Mouse (Mus musculus) liver, embryonic 16.5 days (tissue): ENCODE results near the gene Slc38a1. TPM values are rescaled to one million over a fixed set of nuclear protein-coding genes. Genes with fewer than 3 reads are reported as not detected.
"Not testable (repeated sequence)": the region's sequence is repeated elsewhere in the genome, so short reads cannot be mapped to it uniquely, and the experiment has no call there.

Source experiments
- ATAC-seq: fragments of 200-750 bp; cut with Nextera tagmentation; 2 replicates; pipeline ENCODE4 v1.8.0; 2017; ENCODE audit warnings: low read depth, mild to moderate bottlenecking, moderate number of reproducible peaks, moderate library complexity
- H3K27ac ChIP-seq: fragments of 300-500 bp; sonication (generic); 2 replicates; pipeline ENCODE4 v1.5.1; 2014; ENCODE audit warnings: mild to moderate bottlenecking, low read length
- H3K27me3 ChIP-seq: fragments of 300-500 bp; sonication (generic); 2 replicates; pipeline ENCODE4 v1.6.1; 2014; ENCODE audit warnings: low read depth, low read length, mixed read lengths; ENCODE audit not compliant: control insufficient read depth, insufficient read depth
- H3K36me3 ChIP-seq: fragments of 300-500 bp; sonication (generic); 2 replicates; pipeline ENCODE4 v1.6.1; 2014; ENCODE audit warnings: mild to moderate bottlenecking; ENCODE audit not compliant: control insufficient read depth, insufficient read depth
- H3K4me1 ChIP-seq: fragments of 300-500 bp; sonication (generic); 2 replicates; pipeline ENCODE4 v1.6.1; 2014; ENCODE audit warnings: low read depth, low read length, mixed read lengths; ENCODE audit not compliant: control insufficient read depth
- H3K4me2 ChIP-seq: fragments of 300-500 bp; sonication (generic); 2 replicates; pipeline ENCODE4 v1.6.1; 2014; ENCODE audit warnings: low read depth, low read length, mixed read lengths
- H3K4me3 ChIP-seq: fragments of 300-500 bp; sonication (generic); 2 replicates; pipeline ENCODE4 v1.5.1; 2014; ENCODE audit warnings: low read depth, mild to moderate bottlenecking, low read length
- H3K9ac ChIP-seq: fragments of 300-500 bp; sonication (generic); 2 replicates; pipeline ENCODE4 v1.6.1; 2014; ENCODE audit warnings: low read depth, low read length
- H3K9me3 ChIP-seq: fragments of 300-500 bp; sonication (generic); replicated peaks from 2 replicates; pipeline ENCODE4 v1.6.1; 2016; ENCODE audit warnings: low read length; ENCODE audit not compliant: control insufficient read depth
- WGBS: fragments of 180-500 bp; shearing (Covaris S2); extraction: QIAGEN DNeasy Blood & Tissue Kit; methylation state at CpG from one replicate; pipeline ENCODE4 v1.1.7; 2014; ENCODE audit not compliant: insufficient replicate concordance; 5-methylcytosine and 5-hydroxymethylcytosine counted together
- polyA plus RNA-seq: library from polyadenylated mRNA; unstranded; fragments of >200 nt; fragmentation: Nextera tagmentation; extraction: Ambion mirVana; gene quantifications from 2 replicates; pipeline ENCODE4 v1.2.1, GENCODE M21; 2015

Gene Slc38a1
- polyA plus RNA-seq, 1 experiment from 2014 or later: 12.3 TPM

DNA sequence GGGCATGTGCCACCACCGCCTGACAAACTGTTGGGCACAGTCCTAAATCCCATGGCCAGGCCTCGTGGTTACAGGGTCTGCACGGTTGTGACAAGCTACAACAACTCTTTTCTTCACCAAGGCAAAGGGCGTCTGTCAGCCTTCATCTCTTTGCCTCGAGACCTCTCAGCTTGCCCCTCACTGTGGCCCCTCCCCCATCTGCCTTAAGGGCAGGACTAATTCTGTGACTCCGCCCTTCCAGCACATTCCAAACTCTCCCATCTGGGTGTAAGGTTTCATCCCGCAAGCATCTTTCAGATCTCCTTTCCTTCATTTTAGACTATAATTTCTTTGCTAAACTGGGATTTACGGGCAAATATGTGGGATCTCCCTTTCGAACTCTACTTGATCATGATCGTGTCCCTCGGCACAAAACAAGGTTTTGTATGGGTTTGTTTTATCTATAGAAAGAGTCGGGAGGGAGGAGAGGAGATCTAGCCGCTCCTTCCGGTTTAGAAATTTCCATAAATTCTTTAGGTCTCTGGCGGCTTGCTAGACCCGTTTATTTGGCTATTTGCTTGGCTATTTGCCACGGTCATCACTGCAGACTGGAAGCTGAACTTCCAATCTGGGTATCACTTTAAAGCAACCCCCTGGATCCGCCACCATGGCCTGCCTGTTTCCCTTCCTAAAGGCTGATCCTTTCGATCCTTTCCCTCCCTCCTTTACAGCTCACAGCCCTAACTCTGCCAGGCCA is 7.9 kb downstream of the Slc38a1 start:
- Histone ChIP-seq H3K4me3 (no peak overlapping the region), H3K4me2 (no peak overlapping the region), H3K27me3 (no peaks in the 10 kb centered on the region), H3K36me3 (no peaks in the 10 kb centered on the region; the same call in 1 of the 2 replicates), H3K9me3 (0 out of 2 replicates have a peak, but pooled peaks cover 2% of the 10 kb centered on the region), H3K9ac (no peak overlapping the region), H3K27ac (no peak overlapping the region), H3K4me1 (peaks cover 6% of the 10 kb centered on the region)
- 76% methylated on average over 19 of the region's 19 CpGs for WGBS
- no peak for ATAC-seq

DNA sequence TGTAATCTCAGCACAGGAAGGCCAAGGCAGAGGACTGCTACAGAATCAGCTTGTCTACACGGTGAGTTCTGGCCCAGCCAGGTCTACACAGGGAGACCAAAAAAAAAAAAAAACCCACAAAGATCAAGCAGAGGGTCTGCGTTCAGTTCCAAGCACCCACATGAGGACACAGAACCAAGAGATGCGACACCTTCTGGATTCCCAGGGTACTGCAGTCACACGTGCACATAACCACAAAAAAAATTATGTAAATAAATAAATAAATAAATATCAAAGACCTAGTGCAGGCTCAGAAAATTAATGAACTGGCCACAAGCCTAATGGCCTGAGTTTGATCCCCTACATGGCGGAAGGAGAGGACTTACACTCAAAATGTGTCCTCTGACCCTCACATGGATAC is 10.5 kb downstream of the Slc38a1 start:
- WGBS: 84% methylated on average over 5 of the region's 5 CpGs
- H3K36me3 ChIP-seq: no peaks in the 10 kb centered on the region; the same call in 1 of the 2 replicates
- 0 out of 2 replicates have a peak, but pooled peaks cover 2% of the 10 kb centered on the region for H3K9me3 ChIP-seq
- ATAC-seq: no peak
- H3K9ac ChIP-seq: no peak overlapping the region
- H3K4me2 ChIP-seq: no peak overlapping the region
- no peak overlapping the region for H3K4me3 ChIP-seq
- H3K27me3 ChIP-seq: no peaks in the 10 kb centered on the region
- no peak overlapping the region for H3K27ac ChIP-seq
- H3K4me1 ChIP-seq: no peaks in the 10 kb centered on the region

DNA sequence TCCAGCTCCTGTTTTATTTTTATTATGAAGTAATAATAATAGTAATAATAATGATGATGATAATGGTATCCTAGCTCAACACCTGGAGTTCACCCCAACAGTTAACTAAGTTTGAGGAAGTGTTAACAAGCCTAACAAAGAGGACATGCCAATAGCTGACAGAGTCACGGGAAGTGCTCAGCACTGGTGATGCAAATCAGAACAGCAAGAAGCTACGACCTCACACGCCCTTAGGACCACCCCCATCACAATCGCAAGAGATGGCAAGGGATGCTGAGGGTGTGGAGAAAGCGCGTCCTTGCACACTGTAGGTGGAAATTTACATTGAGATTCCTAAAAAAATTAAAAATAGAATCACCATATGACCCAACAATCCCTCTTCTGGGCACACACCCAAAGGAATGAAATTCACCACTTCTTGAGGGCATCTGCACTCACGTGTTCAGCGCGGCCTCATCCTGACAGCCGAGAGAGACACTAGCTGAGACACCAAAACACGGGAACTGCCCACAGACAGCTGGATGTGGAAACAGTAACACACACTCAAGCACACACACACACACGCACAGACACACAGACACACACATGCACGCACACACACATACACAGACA is 11.5 kb downstream of the Slc38a1 start:
- 74% methylated on average over 13 of the region's 13 CpGs for WGBS
- ATAC-seq: no peak
- H3K27ac ChIP-seq: no peak overlapping the region

DNA sequence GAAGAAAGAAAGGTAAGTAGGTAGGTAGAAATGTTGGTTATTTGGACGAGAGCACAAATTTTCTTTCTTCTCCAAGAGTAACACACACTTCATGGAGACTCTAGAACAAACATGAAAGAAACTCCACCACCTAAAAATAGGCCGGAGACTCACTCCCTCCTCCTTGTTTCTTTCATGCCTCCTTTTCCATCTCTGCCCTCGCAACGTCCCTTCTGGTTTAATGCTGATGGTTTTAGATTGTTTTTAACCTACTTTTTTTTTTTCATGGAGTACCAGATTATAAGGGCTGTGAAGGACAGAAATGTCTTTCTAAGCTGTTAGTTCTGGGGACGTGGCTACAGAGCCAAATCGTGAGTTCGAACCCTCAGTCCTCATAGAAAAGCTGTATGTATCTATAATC is 14.5 kb downstream of the Slc38a1 start:
- no peak overlapping the region for H3K9ac ChIP-seq
- H3K27ac ChIP-seq: no peak overlapping the region
- H3K4me3 ChIP-seq: no peak overlapping the region
- H3K4me2 ChIP-seq: no peak overlapping the region
- no peaks in the 10 kb centered on the region for H3K4me1 ChIP-seq
- no peak for ATAC-seq
- H3K9me3 ChIP-seq: 0 out of 2 replicates have a peak, but pooled peaks cover 2% of the 10 kb centered on the region
- no peaks in the 10 kb centered on the region for H3K27me3 ChIP-seq
- 80% methylated on average over 7 of the region's 7 CpGs for WGBS
- peaks cover 8% of the 10 kb centered on the region; the same call in 1 of the 2 replicates for H3K36me3 ChIP-seq

More for the DNA sequence above, 11.5 kb downstream of the Slc38a1 start:
- Histone ChIP-seq H3K9ac (no peak overlapping the region), H3K36me3 (no peaks in the 10 kb centered on the region; the same call in 1 of the 2 replicates), H3K4me1 (no peaks in the 10 kb centered on the region), H3K4me3 (no peak overlapping the region), H3K27me3 (no peaks in the 10 kb centered on the region), H3K4me2 (no peak overlapping the region), H3K9me3 (0 out of 2 replicates have a peak, but pooled peaks cover 2% of the 10 kb centered on the region)

DNA sequence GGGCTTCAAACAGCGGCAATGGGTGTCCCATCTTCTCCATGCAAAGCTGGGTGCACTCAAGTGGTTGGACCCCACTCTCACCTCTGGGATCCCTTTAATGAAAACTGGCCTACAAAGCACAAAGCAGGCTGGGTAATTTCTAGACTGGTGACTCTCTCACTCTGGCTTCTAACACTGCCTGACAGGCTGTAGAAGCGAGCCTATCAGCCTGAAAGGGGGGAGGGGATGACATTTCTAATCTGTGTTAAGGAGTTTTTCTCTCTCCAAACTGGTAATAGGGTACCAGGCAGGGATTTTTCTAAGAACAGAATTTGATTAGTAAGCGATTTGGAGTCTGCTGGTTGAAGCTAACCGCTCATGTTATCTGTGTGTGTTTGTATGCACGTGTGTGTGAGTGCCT is 15.8 kb downstream of the Slc38a1 start:
- H3K27ac ChIP-seq: no peak overlapping the region
- no peaks in the 10 kb centered on the region for H3K4me1 ChIP-seq
- no peak overlapping the region for H3K4me2 ChIP-seq
- peaks cover 18% of the 10 kb centered on the region for H3K36me3 ChIP-seq
- H3K27me3 ChIP-seq: no peaks in the 10 kb centered on the region
- no peak overlapping the region for H3K4me3 ChIP-seq
- 54% methylated on average over 5 of the region's 5 CpGs for WGBS
- H3K9me3 ChIP-seq: no peaks in the 10 kb centered on the region
- ATAC-seq: no peak
- H3K9ac ChIP-seq: no peak overlapping the region

DNA sequence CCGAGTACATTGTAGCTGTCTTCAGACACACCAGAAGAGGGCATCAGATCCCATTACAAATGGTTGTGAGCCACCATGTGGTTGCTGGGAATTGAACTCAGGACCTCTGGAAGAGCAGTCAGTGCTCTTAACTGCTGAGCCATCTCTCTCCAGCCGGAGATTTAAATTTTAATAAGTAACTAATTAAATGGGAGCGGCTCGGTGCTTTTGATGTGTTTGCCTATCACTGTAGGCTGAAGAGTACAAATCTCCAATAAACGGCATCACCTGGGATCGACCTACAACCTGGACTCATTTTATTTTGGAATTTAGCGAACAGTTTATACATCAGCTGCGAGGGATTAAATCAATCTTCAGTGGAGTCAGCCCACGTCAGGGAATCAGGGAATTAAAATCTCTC is 17.7 kb downstream of the Slc38a1 start:
- H3K4me3 ChIP-seq, H3K27me3 ChIP-seq, H3K9ac ChIP-seq, H3K4me2 ChIP-seq, H3K4me1 ChIP-seq, H3K9me3 ChIP-seq, H3K27ac ChIP-seq, ATAC-seq: not testable (repeated sequence)
- peaks cover 18% of the 10 kb centered on the region for H3K36me3 ChIP-seq
- 76% methylated on average over 9 of the region's 9 CpGs for WGBS

DNA sequence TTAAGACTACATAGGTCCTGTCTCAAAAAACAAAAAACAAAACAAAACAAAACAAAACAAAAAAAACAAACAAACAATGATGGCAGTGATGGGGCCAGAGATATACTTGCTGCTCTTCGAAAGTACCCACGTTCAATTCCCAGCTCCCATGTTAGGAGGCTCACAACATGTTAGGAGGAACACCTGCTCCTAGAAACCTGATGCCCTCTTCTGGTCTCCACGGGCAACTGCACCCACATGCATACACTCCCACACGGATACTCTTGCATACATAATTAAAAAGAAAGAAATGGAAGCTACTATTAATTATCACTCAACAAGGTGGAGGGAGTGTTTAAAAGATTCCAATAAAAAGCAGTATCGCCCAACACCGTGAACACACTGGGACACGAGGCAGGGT is 20.3 kb downstream of the Slc38a1 start:
- 85% methylated on average over 7 of the region's 7 CpGs for WGBS
- Histone ChIP-seq H3K27me3 (no peaks in the 10 kb centered on the region), H3K4me1 (no peaks in the 10 kb centered on the region), H3K9ac (no peak overlapping the region), H3K27ac (no peak overlapping the region), H3K4me2 (no peak overlapping the region), H3K4me3 (no peak overlapping the region), H3K36me3 (peaks cover 18% of the 10 kb centered on the region), H3K9me3 (no peaks in the 10 kb centered on the region)
- no peak for ATAC-seq

DNA sequence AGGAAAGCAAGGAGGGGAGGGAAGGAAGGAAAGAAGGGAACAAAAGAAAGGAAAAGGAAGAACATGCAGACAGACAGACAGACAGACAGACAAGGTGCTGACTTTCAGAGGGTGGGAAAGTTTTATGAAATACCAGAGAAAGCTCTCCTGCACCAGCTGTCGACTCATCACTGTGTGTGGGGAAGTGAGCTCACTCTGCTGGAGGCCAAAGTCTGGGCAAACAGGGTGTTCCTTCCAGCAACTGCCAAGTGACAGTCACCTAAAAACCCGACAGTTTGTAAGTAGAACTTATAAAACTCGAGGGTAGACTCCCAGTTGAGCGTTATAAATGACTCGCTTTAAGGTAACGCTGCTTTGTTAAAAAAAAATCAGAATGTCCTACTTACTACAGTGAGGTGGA is 21.0 kb downstream of the Slc38a1 start:
- no peak overlapping the region for H3K4me2 ChIP-seq
- H3K4me1 ChIP-seq: no peaks in the 10 kb centered on the region
- H3K36me3 ChIP-seq: peaks cover 18% of the 10 kb centered on the region
- ATAC-seq: no peak
- H3K9me3 ChIP-seq: no peaks in the 10 kb centered on the region
- no peak overlapping the region for H3K4me3 ChIP-seq
- H3K27me3 ChIP-seq: no peaks in the 10 kb centered on the region
- 56% methylated on average over 6 of the region's 6 CpGs for WGBS
- no peak overlapping the region for H3K27ac ChIP-seq
- no peak overlapping the region for H3K9ac ChIP-seq

DNA sequence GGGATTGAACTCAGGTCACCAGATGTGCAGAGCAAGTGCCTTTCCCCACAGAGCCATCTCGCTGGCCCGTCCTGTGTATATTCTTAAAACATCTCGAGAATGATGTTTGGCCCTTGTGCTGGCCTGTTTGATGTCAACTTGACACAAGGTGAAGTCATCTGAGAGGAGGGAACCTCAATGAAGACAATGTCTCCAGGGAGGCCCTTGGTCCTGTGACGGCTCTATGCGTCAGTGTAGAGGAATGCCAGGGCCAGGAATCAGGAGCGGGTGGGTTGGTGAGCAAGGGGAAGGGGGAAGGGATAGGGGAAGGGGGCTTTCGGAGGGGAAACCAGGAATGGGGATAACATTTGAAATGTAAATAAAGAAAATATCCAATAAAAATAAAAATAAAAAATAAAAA is 25.2 kb downstream of the Slc38a1 start:
- 75% methylated on average over 7 of the region's 7 CpGs for WGBS
- Histone ChIP-seq H3K27ac (no peak overlapping the region), H3K4me2 (no peak overlapping the region), H3K36me3 (peaks cover 13% of the 10 kb centered on the region), H3K9ac (no peak overlapping the region), H3K9me3 (no peaks in the 10 kb centered on the region), H3K4me1 (no peaks in the 10 kb centered on the region), H3K27me3 (no peaks in the 10 kb centered on the region), H3K4me3 (no peak overlapping the region)
- ATAC-seq: no peak
